Mouse (Mus musculus): Measurements from ENCODE around the gene Tmem132a. TPM values are rescaled to one million over a fixed set of nuclear protein-coding genes. Genes with fewer than 3 reads are reported as not detected.

The Tmem132a gene
- total RNA-seq, 1 experiment from 2014 or later = 1.5 TPM

DNA sequence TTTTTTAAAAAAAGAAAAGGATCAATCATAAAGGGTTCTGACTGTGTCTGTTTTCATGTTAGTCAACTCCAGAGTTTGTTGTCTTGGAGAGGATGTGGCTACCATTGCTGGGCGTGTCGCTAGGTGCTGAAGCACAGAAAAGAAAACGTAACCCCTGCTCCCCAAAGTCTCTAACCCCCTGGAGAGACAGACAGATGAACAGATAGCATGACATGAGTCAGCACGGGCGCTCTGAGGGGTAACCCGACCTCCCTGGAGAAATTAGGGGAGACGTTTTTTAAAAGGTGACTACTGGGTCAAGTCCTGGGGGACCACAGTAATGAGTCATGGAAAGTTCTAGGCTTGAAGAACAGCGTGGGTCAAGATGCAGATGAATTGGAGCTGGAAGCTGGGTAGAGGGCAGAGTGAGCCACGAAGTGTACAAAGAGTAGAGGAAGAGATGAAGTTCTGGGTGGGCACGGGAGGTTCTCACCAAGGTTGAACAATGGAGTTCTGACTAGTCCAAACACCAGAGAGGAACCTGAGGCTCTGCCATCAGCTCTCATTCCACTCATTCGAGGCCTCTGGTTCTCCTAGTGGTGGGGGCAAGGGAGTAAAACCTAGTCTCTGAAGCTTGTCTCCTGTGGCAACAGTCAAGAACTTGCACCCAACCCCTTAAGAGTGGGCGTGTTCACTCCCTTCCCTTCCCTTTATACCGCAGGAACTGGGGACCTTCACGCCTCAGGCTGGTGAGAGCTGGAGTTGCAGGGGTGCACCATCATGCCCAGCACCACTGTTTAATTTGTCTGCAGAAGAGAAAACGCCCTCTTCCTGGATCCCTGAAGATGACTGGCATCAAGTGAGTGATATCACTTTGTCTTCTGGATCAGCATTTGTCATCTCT is 30.5 kb downstream of the Tmem132a start, which contains the start of gene Slc15a3:
Gene Slc15a3, plus strand, starts transcription at position 718 of the 883 bp plus-strand sequence.
- ATAC-seq (ENCODE audit: extremely low read depth, insufficient number of reproducible peaks, low FRiP score, poor library complexity, severe bottlenecking) = no peak

DNA sequence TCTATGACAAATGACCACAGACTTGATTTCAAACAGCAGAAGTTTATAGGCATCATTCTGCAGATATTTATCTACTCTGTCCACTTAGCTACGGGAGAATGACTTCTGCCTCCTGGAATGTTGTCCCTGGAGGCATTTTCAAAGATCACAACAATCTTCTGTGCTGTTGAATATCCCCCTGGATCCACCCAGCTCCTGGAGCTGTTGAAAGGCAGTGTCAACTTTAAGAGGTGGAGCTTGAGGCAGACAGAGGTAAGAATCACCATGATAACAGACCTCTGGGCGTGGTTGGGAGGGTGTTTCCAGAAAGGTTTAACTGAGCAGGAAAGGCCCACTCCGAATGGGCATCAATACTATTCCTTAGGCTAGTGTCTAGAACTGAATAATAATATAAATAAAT is 34.1 kb downstream of the Tmem132a start:
- ATAC-seq (ENCODE audit: extremely low read depth, insufficient number of reproducible peaks, low FRiP score, poor library complexity, severe bottlenecking) = no peak

GRCm38 (mm10) chr19:10833611-10834010 is 36.1 kb downstream of the Tmem132a start:
- no peak for ATAC-seq (ENCODE audit: extremely low read depth, insufficient number of reproducible peaks, low FRiP score, poor library complexity, severe bottlenecking)

DNA sequence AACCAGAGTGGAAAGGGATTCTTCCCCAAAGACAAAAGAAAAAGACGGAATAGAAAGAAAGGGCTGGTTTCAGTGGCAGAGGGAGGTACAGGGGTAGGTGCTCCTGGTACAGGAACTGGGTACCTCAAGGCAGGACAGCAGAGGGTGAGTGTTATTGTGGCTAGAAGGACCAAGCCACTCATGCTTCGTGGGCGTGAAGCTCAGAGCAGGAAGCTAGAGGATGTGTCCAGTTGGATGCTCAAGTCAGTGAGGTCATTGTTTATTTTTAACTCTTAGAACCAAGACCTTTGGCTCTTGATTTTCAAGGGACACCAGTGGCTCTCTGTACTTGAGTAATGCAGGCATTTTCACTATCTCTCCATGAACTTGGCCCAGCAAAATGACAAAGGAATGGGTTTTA is 37.7 kb downstream of the Tmem132a start:
- peak; percentile 58 for ATAC-seq (ENCODE audit: extremely low read depth, insufficient number of reproducible peaks, low FRiP score, poor library complexity, severe bottlenecking)

GRCm38 (mm10) chr19:10831424-10831823 is 38.3 kb downstream of the Tmem132a start:
- ATAC-seq (ENCODE audit: extremely low read depth, insufficient number of reproducible peaks, low FRiP score, poor library complexity, severe bottlenecking) = peak; percentile 61

DNA sequence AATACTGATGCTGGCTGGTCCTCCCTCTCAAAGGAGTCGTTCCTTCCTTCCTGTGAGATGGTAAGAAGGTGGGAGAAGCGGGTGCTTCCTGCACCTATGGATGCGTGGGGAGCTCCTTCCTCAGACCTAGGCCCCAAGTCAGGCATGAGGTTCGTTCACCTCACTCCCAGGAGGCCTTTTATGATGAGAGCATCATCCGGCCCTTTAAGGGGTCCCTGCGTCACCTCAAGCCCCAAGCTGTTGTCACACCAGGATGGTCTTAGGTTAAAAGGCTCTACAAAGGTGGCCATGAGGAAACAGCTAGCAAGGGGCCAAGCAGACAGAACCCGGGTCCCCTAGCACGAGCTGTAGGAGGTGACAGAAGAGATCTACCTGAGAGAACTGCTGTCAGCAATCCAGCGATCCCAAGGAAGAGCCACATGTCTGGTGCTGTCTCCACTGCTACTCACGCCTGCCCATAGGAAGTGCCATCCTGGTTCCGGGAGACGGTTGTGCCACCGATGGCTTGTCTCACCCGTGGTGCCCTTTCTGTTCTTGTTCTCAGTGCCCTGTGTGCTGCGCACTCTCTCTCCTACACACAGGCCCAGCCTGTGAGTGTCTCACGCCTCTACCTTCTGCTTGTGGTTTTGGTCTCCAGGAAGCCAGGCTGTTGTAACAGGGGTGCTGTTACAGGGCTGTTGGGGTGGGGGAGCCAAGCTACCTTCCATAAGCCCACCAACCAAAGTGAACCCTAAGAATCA is 40.1 kb downstream of the Tmem132a start, which contains the start of gene Cd6:
Gene Cd6, minus strand, starts transcription at position 623 of the 740 bp plus-strand sequence.
- ATAC-seq (ENCODE audit: extremely low read depth, insufficient number of reproducible peaks, low FRiP score, poor library complexity, severe bottlenecking) = no peak

- ATAC-seq (ENCODE audit: extremely low read depth, insufficient number of reproducible peaks, low FRiP score, poor library complexity, severe bottlenecking) = no peak
Observed at GRCm38 (mm10) chr19:10828321-10828720, 41.4 kb downstream of the Tmem132a start.

GRCm38 (mm10) chr19:10824061-10824460 is 45.7 kb downstream of the Tmem132a start:
- ATAC-seq (ENCODE audit: extremely low read depth, insufficient number of reproducible peaks, low FRiP score, poor library complexity, severe bottlenecking) = no peak

- ATAC-seq (ENCODE audit: extremely low read depth, insufficient number of reproducible peaks, low FRiP score, poor library complexity, severe bottlenecking) = no peak
Observed at GRCm38 (mm10) chr19:10822534-10822933, 47.2 kb downstream of the Tmem132a start.

GRCm38 (mm10) chr19:10821319-10821718 is 48.4 kb downstream of the Tmem132a start:
- no peak for ATAC-seq (ENCODE audit: extremely low read depth, insufficient number of reproducible peaks, low FRiP score, poor library complexity, severe bottlenecking)

- no peak for ATAC-seq (ENCODE audit: extremely low read depth, insufficient number of reproducible peaks, low FRiP score, poor library complexity, severe bottlenecking)
Observed at GRCm38 (mm10) chr19:10818217-10818946, 51.4 kb downstream of the Tmem132a start.

GRCm38 (mm10) chr19:10816462-10816861 is 53.3 kb downstream of the Tmem132a start:
- ATAC-seq (ENCODE audit: extremely low read depth, insufficient number of reproducible peaks, low FRiP score, poor library complexity, severe bottlenecking) = no peak

DNA sequence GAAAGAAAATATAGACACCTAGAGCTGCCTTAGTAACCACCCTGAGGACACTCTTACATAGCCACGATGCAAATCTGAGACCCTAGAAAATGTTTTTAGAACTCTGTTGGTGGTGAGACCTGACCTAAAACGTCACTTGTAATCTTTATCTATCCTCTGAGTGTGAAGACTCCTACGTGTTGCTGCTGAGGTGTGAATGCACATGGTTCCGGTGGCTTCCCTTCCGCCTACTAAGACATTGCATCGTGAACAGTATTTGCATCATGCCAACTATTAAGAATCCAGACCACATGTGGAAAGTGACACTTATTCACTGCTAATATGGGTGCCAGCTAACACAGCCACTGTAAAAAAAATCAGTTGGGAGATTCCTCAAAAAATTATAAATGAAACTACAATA is 53.9 kb downstream of the Tmem132a start:
- no peak for ATAC-seq (ENCODE audit: extremely low read depth, insufficient number of reproducible peaks, low FRiP score, poor library complexity, severe bottlenecking)

DNA sequence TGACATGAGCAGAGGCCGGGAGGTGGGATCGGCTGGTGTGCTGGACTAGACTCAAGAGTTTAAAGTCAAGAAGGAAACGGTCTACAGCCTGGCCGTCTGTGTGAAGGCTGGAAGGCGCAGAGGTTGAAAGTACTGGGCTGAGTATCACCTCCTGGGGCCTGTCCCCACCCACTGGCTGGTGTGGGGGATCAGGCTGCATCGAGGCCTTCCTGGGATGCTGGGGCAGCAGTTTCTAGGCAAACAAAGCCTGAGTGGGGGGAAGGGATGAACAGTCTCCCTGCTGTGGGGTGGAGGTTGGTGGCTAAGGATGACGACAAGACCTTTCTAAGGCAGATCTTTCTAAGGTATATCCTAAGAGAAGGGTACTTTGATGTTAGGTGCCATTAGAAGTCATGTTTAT is 55.8 kb downstream of the Tmem132a start:
- no peak for ATAC-seq (ENCODE audit: extremely low read depth, insufficient number of reproducible peaks, low FRiP score, poor library complexity, severe bottlenecking)

- ATAC-seq (ENCODE audit: extremely low read depth, insufficient number of reproducible peaks, low FRiP score, poor library complexity, severe bottlenecking) = no peak
Observed at GRCm38 (mm10) chr19:10813039-10813438, 56.7 kb downstream of the Tmem132a start.

DNA sequence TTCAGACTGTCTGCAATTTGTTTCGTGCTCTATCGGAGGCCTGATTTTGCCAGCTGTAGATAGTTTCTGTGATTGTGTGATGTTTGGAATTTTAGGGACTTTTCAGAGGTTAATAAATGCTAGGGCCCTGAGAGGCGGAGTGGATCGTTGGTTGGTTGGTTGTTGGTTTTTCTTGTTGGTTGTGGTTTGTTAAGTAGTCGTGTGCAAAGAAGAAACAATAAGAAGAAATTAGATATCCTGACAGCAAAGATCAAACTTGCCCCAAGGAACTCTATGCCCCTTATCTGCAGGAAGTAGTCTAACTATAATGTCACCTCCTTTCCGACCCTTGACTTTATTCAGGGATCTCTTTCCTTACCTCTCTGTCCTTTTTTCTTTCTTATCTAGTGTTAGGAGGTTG is 58.3 kb downstream of the Tmem132a start:
- no peak for ATAC-seq (ENCODE audit: extremely low read depth, insufficient number of reproducible peaks, low FRiP score, poor library complexity, severe bottlenecking)

GRCm38 (mm10) chr19:10810176-10810492 is 59.6 kb downstream of the Tmem132a start:
- ATAC-seq (ENCODE audit: extremely low read depth, insufficient number of reproducible peaks, low FRiP score, poor library complexity, severe bottlenecking) = no peak

DNA sequence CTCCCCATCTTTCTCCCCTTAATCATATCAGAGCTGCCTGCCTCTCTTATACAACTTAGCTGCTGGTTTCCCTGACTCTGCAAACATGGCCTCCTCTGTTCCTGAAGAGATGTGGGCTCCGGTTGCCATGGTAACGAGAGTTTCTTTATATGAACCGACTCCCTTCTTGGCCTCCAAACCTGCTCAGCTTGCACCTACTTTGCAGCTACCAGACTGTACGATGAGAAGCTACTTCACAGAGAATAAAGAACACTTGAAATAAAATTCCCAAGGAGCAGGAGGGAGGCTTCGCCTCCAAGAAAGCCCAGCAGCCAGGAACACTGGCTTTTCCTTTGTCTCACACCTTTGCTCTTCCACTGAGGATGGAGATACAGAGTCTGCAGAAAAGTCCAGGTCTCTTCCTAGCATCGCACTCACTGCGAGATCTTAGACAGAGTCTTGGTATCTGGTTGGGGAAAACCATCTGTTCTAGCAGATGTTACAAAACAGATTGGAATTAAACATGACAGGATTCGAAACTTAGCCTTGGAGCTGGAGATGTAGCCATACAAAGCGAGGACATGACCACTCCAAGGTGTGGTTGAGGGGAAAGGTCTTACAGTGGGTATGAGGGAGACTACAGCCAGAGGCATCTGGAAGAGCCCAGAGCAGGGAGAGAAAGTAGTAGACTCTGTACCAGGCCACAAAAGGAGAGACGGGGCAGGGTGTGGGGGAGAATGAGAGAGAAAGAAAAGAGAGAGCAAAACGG is 60.1 kb downstream of the Tmem132a start:
- ATAC-seq (ENCODE audit: extremely low read depth, insufficient number of reproducible peaks, low FRiP score, poor library complexity, severe bottlenecking) = no peak

All from neutrophil, adult 5-6 weeks (primary cell).